Mouse (Mus musculus) erythroblast, embryonic 14.5 days (primary cell): ENCODE measurements around the gene Tnxb.

Experiments
- GATA1 ChIP-seq: IDR thresholded peaks from 2 replicates; pipeline ENCODE4 v1.6.1; 2012; ENCODE audit warnings: low read length, inconsistent platforms, mixed read lengths
- TAL1 ChIP-seq: IDR thresholded peaks from 3 replicates; pipeline ENCODE4 v1.6.1; 2012; ENCODE audit warnings: low read length, inconsistent platforms, mixed read lengths

DNA sequence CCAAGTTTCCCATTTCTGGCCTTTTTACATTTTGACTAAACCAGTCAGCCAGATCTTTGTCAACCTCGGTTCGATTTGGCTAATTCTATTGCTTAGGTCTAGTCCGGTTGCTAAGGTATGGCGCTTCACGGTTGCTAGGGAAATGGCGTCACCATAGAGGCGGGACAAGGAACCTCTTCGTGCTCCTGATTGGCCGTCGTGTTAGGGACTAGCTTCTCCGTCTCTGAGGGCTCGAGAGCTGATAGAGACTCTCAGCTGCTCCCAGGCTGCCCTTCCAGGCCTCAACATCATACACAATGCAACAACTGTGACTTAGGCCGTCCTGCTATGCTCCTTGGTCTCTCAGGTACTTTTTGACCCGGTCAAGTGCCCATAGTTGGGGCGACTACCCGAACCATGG is 25.7 kb upstream of the Tnxb start, which contains the start of gene Fkbpl:
- TF ChIP-seq GATA1 (no peak), TAL1 (no peak)
